Mouse (Mus musculus) embryo, embryonic 9.5 days (tissue): ENCODE data around the gene Zfp423.
A peak's percentile ranks its signal among the peaks of the same experiment; 100 is the strongest.

ENCODE experiments used
- DNase-seq: peaks from one replicate; pipeline ENCODE4 v3.0.0-alpha.2; 2017; ENCODE audit errors: extremely low spot score

The Zfp423 gene

GRCm38 (mm10) chr8:87700321-87700720 lies 259.1 kb downstream of the Zfp423 start:
- no peak for DNase-seq

GRCm38 (mm10) chr8:87697127-87697526 lies 262.3 kb downstream of the Zfp423 start:
- no peak for DNase-seq

GRCm38 (mm10) chr8:87693741-87694140 lies 265.7 kb downstream of the Zfp423 start:
- no peak for DNase-seq

DNA sequence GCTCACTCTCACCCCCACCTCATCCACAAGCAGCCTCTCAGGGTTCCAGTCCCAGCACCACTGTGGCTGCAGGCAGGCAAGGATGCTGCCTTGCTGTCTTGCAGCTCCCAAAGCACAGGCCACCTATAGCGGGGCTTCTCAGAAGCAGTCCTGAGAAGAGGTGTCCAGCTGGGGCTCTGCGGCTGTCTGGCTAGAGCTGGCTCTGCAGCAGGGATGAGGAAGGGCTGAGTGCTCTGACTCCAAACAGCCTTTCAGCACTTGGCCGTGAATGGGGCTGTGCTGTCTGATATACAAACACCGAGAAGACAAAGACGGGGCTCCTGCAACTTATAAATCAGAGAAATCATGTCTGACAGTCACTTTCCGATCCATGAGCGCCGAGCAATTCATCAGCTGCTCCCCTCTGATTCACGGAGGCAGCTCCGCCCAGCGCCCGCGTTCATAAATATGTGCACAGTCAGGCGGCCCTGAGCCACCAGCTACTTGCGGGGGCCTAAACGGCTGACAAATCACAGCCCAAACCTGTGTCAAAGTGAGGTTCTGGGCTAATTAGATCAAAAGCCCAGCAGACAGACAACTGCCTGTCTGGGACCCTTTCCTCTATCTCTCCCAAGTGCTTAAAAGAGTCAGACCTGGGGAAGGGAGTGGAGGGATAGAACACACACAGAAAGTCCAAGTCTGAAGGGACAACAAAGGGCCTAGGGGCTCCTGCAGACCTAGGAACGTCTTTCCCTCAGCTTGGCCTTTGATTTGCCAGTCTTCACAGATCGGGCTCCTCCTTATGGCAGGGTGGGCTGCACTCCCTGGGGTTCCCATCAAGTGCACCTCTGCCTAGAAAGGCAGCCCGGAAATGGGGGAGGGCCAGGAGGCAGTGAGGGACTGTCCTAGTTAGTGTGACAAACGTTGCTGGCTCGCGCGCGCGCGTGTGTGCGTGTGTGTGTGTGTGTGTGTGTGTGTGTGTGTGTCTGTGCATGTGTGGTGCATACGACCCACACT lies 269.0 kb downstream of the Zfp423 start:
- peak; percentile 38 for DNase-seq

DNA sequence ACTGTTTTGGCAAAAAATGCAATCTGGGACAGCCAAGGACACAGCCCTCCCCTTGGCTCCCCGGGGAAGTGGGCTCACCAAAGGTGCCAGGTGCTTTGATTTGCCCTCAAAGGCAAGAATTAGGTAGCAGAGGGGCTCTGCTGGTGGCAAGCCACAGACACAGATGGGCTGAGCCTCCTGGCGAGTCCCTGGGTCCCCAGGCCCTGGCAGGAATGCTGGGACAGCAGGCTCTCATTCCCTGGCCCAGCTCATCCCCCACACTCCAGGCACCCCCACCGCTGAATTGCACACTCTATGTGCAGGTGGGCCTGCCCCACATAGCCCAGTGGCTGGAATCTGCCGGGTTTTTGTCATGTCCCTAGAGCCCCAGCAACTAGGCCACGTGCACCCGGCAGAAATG lies 270.2 kb downstream of the Zfp423 start:
- DNase-seq = no peak

DNA sequence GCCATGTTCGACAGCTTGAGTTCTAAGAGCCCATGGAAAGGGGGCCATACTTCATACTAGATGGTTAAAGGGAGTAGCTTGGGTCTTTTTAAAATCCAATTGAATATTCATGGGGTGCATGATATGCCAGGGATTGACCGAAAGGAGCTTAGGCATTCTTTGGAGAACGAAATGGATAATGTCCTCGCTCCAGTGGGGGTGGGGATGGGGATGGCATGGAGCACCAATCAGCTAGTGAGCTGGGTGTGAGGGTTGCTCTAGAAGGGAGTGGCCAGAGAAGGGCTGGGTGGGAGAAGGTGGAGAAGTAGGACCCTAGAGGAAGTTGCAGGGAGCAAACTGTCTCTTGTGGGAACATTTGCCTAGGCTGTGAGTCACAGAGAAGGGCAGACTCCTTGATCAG lies 271.0 kb downstream of the Zfp423 start:
- DNase-seq = no peak

DNA sequence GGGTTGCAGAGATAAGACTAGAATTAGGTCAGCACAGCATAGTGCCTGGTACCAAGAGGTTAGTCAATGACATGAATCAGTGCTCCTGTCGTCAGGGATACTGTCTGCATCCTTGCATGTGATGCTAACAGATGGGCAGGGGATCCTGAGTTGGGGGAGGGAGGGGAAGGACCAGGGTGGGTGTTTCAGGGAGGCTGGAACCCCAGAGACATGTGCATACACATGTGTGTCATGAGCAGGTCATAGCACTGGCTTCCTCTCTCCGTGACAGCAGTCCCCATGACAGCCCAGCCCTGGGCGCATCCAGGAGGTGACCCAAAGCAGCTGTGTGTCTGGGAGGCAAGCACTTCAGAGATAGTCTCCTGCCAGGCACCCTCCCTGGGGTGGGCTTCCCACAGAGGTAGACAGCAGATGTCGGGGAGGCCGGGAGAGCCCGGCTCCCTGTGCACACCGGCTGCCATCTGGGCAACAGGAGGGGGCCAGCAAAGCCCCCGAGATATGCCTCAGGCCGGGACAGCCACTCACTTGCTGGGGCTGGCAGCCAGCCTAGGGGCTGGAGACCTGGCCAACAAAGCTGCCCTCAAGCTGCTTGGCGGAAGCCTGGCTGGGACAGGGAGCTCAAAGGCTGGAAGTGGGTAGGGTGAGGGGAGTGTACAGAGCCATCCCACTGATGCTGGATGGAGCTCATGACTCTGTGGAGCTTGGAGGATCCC lies 272.3 kb downstream of the Zfp423 start:
- no peak for DNase-seq

GRCm38 (mm10) chr8:87686026-87686425 lies 273.4 kb downstream of the Zfp423 start:
- DNase-seq = no peak

- DNase-seq = no peak
Observed at GRCm38 (mm10) chr8:87685392-87685791, 274.0 kb downstream of the Zfp423 start.

GRCm38 (mm10) chr8:87682066-87682465 lies 277.3 kb downstream of the Zfp423 start:
- no peak for DNase-seq

DNA sequence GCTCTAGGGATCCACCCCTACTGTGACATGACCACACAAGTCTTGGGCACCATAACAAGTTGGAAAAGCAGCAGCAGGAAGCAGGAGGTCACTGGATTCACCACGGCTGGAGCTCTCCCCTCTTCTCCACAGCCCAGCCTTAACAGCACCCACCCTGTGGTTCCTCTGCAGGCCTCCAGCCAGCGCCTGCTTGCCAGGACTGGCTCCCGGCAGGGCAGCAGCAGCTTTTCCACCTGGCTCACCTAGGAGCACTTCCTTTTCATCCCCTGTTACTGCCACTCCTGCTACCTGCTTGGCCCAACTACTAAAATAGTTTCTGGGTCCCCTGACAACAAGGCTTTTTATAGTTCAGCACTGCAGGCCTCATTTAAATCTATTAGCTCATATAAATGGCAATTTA lies 279.4 kb downstream of the Zfp423 start:
- no peak for DNase-seq

- no peak for DNase-seq
Observed at GRCm38 (mm10) chr8:87679431-87680003, 279.9 kb downstream of the Zfp423 start.

DNA sequence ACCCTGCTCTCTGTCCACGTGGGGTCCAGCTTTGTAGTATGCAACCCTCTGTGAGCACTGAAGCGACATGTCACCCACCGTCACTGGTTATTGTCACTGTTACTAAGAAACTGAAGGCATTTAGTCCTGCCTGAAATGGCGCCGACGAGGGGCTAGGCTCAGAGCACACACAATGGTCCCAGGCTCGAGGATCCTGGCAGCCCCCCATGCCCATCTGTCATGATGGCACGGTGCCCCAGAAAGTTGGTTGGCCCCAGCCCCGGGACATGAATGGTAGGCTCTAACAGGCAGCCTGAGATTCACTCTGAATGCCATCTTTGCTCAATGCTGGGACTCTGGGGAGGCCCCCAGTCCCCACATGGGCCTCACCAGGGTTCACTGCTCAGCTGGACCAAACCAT lies 284.0 kb downstream of the Zfp423 start:
- no peak for DNase-seq

DNA sequence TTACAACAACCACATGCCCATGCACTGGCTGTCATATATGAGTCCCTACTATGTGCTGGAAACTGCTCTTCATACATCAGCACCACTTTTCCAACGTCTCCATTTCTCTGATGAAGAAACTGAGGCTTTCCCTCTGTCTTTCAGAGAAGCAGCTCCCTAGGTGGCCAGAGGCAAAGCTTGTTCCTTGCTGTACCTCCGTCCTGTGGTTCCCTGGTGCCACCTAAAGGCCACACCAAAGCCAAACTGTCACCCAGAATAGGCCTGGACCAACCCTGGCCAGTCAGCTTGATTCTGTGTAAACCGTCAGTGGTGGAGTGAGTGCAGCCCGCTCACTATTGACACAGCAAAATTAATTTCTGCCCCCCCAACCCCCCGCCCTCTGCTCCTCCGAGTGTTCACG lies 285.2 kb downstream of the Zfp423 start:
- DNase-seq = no peak

GRCm38 (mm10) chr8:87672214-87672613 lies 287.2 kb downstream of the Zfp423 start:
- no peak for DNase-seq

- DNase-seq = no peak
Observed at GRCm38 (mm10) chr8:87671209-87671970, 288.0 kb downstream of the Zfp423 start.

DNA sequence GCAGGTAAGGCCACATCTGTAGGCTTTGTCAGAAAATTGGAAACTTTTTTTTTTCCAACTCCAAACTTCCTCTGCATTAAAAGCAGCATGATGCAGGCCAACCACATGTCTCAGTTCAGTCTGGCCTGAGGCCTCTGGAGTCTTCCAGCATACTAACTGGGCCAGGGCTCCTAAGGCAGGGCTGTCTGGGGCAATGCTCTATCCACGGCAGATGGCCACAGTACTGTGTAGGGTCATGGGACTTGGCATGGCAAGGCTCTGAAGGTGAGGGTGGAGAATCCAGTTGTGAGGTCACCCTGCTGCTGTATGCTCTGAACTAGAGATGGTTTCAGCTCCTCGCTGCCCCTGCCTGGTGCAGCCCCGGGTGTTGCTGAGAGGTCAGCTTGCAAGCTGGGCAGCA lies 289.2 kb downstream of the Zfp423 start:
- no peak for DNase-seq

DNA sequence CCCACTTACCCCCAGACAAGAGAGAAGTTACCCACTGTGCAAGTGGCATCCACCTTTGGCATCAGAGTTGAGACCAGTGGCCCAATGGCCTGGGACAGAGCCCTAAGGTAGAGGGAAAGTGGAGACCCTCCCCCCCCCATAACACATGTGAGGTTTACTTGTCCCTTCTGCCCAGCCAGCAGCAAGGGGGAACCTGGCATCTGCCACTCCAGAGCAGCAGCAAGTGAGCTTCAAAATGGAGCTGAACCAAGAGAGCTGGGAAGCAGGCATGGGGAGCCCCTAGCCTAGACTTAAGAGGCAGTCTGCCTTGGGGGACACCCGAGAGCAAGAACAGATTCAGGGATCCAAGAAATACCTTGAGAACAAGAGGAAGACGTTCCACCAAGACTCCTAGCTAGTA lies 290.7 kb downstream of the Zfp423 start:
- DNase-seq = no peak

DNA sequence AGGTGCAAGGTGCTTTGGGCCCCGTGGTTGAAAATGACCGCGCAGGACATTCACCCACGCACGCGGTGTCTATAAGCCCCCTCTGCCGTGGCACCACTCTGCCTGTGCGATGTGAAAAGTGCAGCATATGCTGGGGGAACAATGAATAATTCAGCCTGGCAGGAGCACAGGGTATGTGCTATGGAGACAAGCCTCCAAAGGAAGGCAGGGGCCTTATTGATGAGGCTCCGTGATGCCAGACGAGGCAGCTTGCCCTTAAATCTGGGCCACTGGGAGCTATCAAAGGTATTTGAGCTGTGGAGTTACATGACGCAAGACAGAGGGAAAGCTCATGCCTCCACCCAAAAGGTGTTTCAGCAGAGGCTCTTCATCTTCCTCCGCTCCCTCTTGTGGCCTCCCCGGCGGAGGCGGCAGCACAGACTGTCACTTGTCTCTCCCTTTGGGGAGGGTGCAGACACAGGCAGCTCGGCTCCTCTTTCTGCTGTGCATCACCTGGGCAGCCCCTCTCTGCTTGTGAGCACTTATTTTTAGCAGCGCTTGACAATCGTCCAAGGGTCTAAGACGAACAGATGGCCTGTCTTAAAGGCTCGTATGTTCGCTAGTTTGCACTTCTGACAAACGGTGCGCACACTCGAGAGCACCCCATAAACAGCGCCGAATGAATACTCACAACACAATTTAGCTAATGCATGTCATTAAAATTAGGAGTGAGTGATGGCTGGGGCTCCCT lies 291.3 kb downstream of the Zfp423 start:
- no peak for DNase-seq

GRCm38 (mm10) chr8:87667297-87667696 lies 292.1 kb downstream of the Zfp423 start:
- no peak for DNase-seq

GRCm38 (mm10) chr8:87665337-87665736 lies 294.1 kb downstream of the Zfp423 start:
- DNase-seq = no peak
